Mouse (Mus musculus) erythroblast, embryonic 14.5 days (primary cell): ENCODE measurements around the gene Olfr618. TPM values are rescaled to one million over a fixed set of nuclear protein-coding genes. Genes with fewer than 3 reads are reported as not detected.

Experiments
- H3K27me3 ChIP-seq: 2 replicates; pipeline ENCODE4 v1.6.1; 2012; ENCODE audit warnings: inconsistent platforms; ENCODE audit not compliant: control insufficient read depth
- H3K36me3 ChIP-seq: 2 replicates; pipeline ENCODE4 v1.6.1; 2012; ENCODE audit warnings: mild to moderate bottlenecking, inconsistent platforms; ENCODE audit not compliant: control insufficient read depth
- H3K4me1 ChIP-seq: 2 replicates; pipeline ENCODE4 v1.6.1; 2012; ENCODE audit warnings: inconsistent platforms; ENCODE audit not compliant: control insufficient read depth
- H3K4me3 ChIP-seq: replicated peaks from 2 replicates; pipeline ENCODE3; 2012; ENCODE audit warnings: moderate library complexity, mild to moderate bottlenecking, inconsistent platforms
- H3K9me3 ChIP-seq: 2 replicates; pipeline ENCODE4 v1.6.1; 2012; ENCODE audit warnings: low read length, inconsistent platforms, mixed read lengths; ENCODE audit not compliant: control insufficient read depth
- GATA1 ChIP-seq: IDR thresholded peaks from 2 replicates; pipeline ENCODE4 v1.6.1; 2012; ENCODE audit warnings: low read length, inconsistent platforms, mixed read lengths
- TAL1 ChIP-seq: IDR thresholded peaks from 3 replicates; pipeline ENCODE4 v1.6.1; 2012; ENCODE audit warnings: low read length, inconsistent platforms, mixed read lengths
- polyA plus RNA-seq: library from polyadenylated mRNA; stranded (reverse); fragments of >175 nt; gene quantifications from 2 replicates; pipeline ENCODE4 v1.2.3, GENCODE M21; 2012

The Olfr618 gene
- polyA plus RNA-seq, 1 experiment, result not detected

- Histone ChIP-seq H3K4me3 (no peak within 1 kb of the TSS), H3K4me1 (no peaks in the 10 kb centered on the region), H3K9me3 (no peaks in the 10 kb centered on the region), H3K36me3 (no peaks in the 10 kb centered on the region), H3K27me3 (no peaks in the 10 kb centered on the region)
- no peak for TF ChIP-seq GATA1
- no peak for TF ChIP-seq TAL1
Observed at GRCm38 (mm10) chr7:103642602-103643001, 52.7 kb downstream of the Olfr618 start, which contains the start of gene Olfr622. Gene Olfr622, minus strand, starts transcription at chr7:103642702.

- H3K4me1 ChIP-seq, result no peaks in the 10 kb centered on the region
- no peak overlapping the region for H3K4me3 ChIP-seq
Observed at GRCm38 (mm10) chr7:103644070-103644469, 54.2 kb downstream of the Olfr618 start.

More at GRCm38 (mm10) chr7:103644070-103644469, 54.2 kb downstream of the Olfr618 start:
- TF ChIP-seq GATA1 (no peak), TAL1 (no peak)
- Histone ChIP-seq H3K36me3 (no peaks in the 10 kb centered on the region), H3K27me3 (no peaks in the 10 kb centered on the region), H3K9me3 (no peaks in the 10 kb centered on the region)

Other genes starting within 250 kb of the Olfr618 start
- gene Olfr600, start 240.4 kb upstream of the Olfr618 start, polyA plus RNA-seq, result not detected in 2 replicates
- not detected in 2 replicates for gene Olfr601, start 227.4 kb upstream of the Olfr618 start, polyA plus RNA-seq
- not detected in 2 replicates for gene Olfr603, start 203.9 kb upstream of the Olfr618 start, polyA plus RNA-seq
- not detected in 2 replicates for gene Usp17lc, start 175.0 kb upstream of the Olfr618 start, polyA plus RNA-seq
- gene Olfr605, start 144.7 kb upstream of the Olfr618 start, polyA plus RNA-seq, result not detected in 2 replicates
- not detected in 2 replicates for gene Olfr606, start 141.1 kb upstream of the Olfr618 start, polyA plus RNA-seq
- not detected in 2 replicates for gene Olfr607, start 126.0 kb upstream of the Olfr618 start, polyA plus RNA-seq
- not detected in 2 replicates for gene Olfr608, start 120.2 kb upstream of the Olfr618 start, polyA plus RNA-seq
- not detected in 2 replicates for gene Olfr609, start 92.0 kb upstream of the Olfr618 start, polyA plus RNA-seq
- not detected in 2 replicates for gene Olfr610, start 78.0 kb upstream of the Olfr618 start, polyA plus RNA-seq
- not detected in 2 replicates for gene Olfr611, start 69.3 kb upstream of the Olfr618 start, polyA plus RNA-seq
- gene Olfr612, start 47.4 kb upstream of the Olfr618 start, polyA plus RNA-seq, result not detected in 2 replicates
- gene Olfr613, start 42.0 kb upstream of the Olfr618 start, polyA plus RNA-seq, result not detected in 2 replicates
- gene Olfr615, start 34.0 kb upstream of the Olfr618 start, polyA plus RNA-seq, result not detected in 2 replicates
- not detected in 2 replicates for gene Olfr616, start 21.0 kb upstream of the Olfr618 start, polyA plus RNA-seq
- gene Olfr617, start 17.0 kb upstream of the Olfr618 start, polyA plus RNA-seq, result not detected in 2 replicates
- not detected in 2 replicates for gene Olfr619, start 10.5 kb downstream of the Olfr618 start, polyA plus RNA-seq
- not detected in 2 replicates for gene Olfr620, start 22.4 kb downstream of the Olfr618 start, polyA plus RNA-seq
- gene Olfr622, start 52.6 kb downstream of the Olfr618 start, polyA plus RNA-seq, result not detected in 2 replicates
- gene Olfr623, start 73.6 kb downstream of the Olfr618 start, polyA plus RNA-seq, result not detected in 2 replicates
- not detected in 2 replicates for gene Olfr624, start 81.1 kb downstream of the Olfr618 start, polyA plus RNA-seq
- gene Olfr625-ps1, start 92.6 kb downstream of the Olfr618 start, polyA plus RNA-seq, result not detected in 2 replicates
- not detected in 2 replicates for gene Olfr243, start 124.6 kb downstream of the Olfr618 start, polyA plus RNA-seq
- gene Olfr628, start 140.3 kb downstream of the Olfr618 start, polyA plus RNA-seq, result not detected in 2 replicates
- gene Olfr629, start 154.8 kb downstream of the Olfr618 start, polyA plus RNA-seq, result not detected in 2 replicates
- gene Olfr630, start 167.2 kb downstream of the Olfr618 start, polyA plus RNA-seq, result not detected in 2 replicates
- not detected in 2 replicates for gene Olfr69, start 181.5 kb downstream of the Olfr618 start, polyA plus RNA-seq
- gene Olfr68, start 189.6 kb downstream of the Olfr618 start, polyA plus RNA-seq, result 0.02 TPM in 1 of 2 replicates, not detected in the other
- not detected in 2 replicates for gene Olfr67, start 201.7 kb downstream of the Olfr618 start, polyA plus RNA-seq
- 22,007 and 54,805 TPM in 2 replicates for gene Hbb-bt, start 223.9 kb downstream of the Olfr618 start, polyA plus RNA-seq
- gene Hbb-bs, start 238.0 kb downstream of the Olfr618 start, polyA plus RNA-seq, result 263,491 and 269,873 TPM in 2 replicates